Mouse (Mus musculus) liver, embryonic 11.5 days (tissue): ENCODE measurements around the gene Krt7. TPM values are rescaled to one million over a fixed set of nuclear protein-coding genes. Genes with fewer than 3 reads are reported as not detected.

Experiments
- ATAC-seq: fragments of 200-750 bp; cut with Nextera tagmentation; replicated peaks from 2 replicates; pipeline ENCODE4 v1.8.0; 2017; ENCODE audit warnings: moderate number of reproducible peaks, mild to moderate bottlenecking, moderate TSS enrichment, moderate library complexity; ENCODE audit not compliant: low FRiP score
- DNase-seq: peaks from one replicate; pipeline ENCODE4 v3.0.0-alpha.2; 2017; ENCODE audit warnings: low spot score
- H3K27ac ChIP-seq: fragments of 300-500 bp; sonication (generic); 2 replicates; pipeline ENCODE4 v1.5.1; 2014; ENCODE audit warnings: mild to moderate bottlenecking, low read depth, low read length, control low read depth
- H3K27me3 ChIP-seq: fragments of 300-500 bp; sonication (generic); replicated peaks from 2 replicates; pipeline ENCODE4 v1.6.1; 2014; ENCODE audit warnings: low read length, mixed read lengths; ENCODE audit not compliant: control insufficient read depth, insufficient read depth
- H3K36me3 ChIP-seq: fragments of 300-500 bp; sonication (generic); 2 replicates; pipeline ENCODE4 v1.6.1; 2014; ENCODE audit warnings: mild to moderate bottlenecking, low read length, moderate library complexity, mixed read lengths; ENCODE audit not compliant: control insufficient read depth, insufficient read depth
- H3K4me1 ChIP-seq: fragments of 300-500 bp; sonication (generic); replicated peaks from 2 replicates; pipeline ENCODE4 v1.6.1; 2014; ENCODE audit warnings: low read length, mixed read lengths; ENCODE audit not compliant: control insufficient read depth, insufficient read depth
- H3K4me2 ChIP-seq: fragments of 300-500 bp; sonication (generic); 2 replicates; pipeline ENCODE4 v1.6.1; 2014; ENCODE audit warnings: mild to moderate bottlenecking, control low read depth, moderate library complexity
- H3K4me3 ChIP-seq: fragments of 300-500 bp; sonication (generic); 2 replicates; pipeline ENCODE4 v1.5.1; 2014; ENCODE audit warnings: low read depth, low read length, control low read depth
- H3K9ac ChIP-seq: fragments of 300-500 bp; sonication (generic); 2 replicates; pipeline ENCODE4 v1.6.1; 2014; ENCODE audit warnings: low read depth, low read length, control low read depth
- H3K9me3 ChIP-seq: fragments of 300-500 bp; sonication (generic); 2 replicates; pipeline ENCODE4 v1.6.1; 2016; ENCODE audit warnings: low read length, inconsistent platforms, mixed read lengths; ENCODE audit not compliant: control insufficient read depth
- WGBS: fragments of 180-500 bp; shearing (Covaris S2); extraction: QIAGEN DNeasy Blood & Tissue Kit; methylation state at CpG from one replicate; pipeline ENCODE4 v1.1.7; 2014; 5-methylcytosine and 5-hydroxymethylcytosine counted together
- polyA plus RNA-seq: library from polyadenylated mRNA; unstranded; fragments of >200 nt; fragmentation: Nextera tagmentation; extraction: Ambion mirVana; gene quantifications from 2 replicates; pipeline ENCODE4 v1.2.1, GENCODE M21; 2014

Krt7 gene
- 13.3 and 13.9 TPM in 2 replicates for polyA plus RNA-seq

DNA sequence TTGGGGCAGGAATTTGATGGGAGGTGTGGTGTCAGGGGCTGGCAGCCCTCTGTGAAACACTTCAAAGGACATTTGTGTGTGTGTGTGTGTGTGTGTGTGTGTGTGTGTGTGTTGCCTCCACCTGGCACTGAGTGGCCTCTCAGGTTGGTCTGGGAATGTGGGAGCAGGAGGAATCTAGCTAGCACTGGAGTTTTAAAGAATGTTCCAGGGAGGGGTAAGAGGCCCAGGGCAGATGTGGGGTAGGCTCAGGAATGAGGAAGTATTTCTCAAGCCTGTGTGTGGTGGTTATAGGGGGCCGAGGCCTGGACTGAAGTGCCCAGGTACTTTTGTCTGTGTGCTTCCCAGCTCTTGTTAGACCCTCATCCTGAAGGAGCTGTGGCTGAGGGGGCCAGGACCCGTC is at the start of gene Krt7:
Gene Krt7 (plus strand): TSS at position 269 of the 400 bp plus-strand sequence.
- H3K27me3 ChIP-seq: peaks cover 27% of the 10 kb centered on the region
- H3K36me3 ChIP-seq: no peaks in the 10 kb centered on the region
- H3K4me1 ChIP-seq: peaks cover 2% of the 10 kb centered on the region; the same call in 1 of the 2 replicates
- no peak within 1 kb of the TSS for H3K4me2 ChIP-seq
- 30% methylated on average over 2 of the region's 2 CpGs for WGBS
- H3K4me3 ChIP-seq: no peak within 1 kb of the TSS
- H3K9ac ChIP-seq: no peak within 1 kb of the TSS
- DNase-seq: no peak
- H3K27ac ChIP-seq: no peak within 1 kb of the TSS
- H3K9me3 ChIP-seq: no peaks in the 10 kb centered on the region
- ATAC-seq: no peak

GRCm38 (mm10) chr15:101362393-101363010 is 48.3 kb upstream of the Krt7 start:
- DNase-seq: no peak
- H3K9ac ChIP-seq: no peak overlapping the region
- H3K4me1 ChIP-seq: no peaks in the 10 kb centered on the region
- H3K9me3 ChIP-seq: no peaks in the 10 kb centered on the region
- no peaks in the 10 kb centered on the region for H3K36me3 ChIP-seq
- H3K4me2 ChIP-seq: no peak overlapping the region
- ATAC-seq: no peak
- no peak overlapping the region for H3K4me3 ChIP-seq
- no peaks in the 10 kb centered on the region for H3K27me3 ChIP-seq
- 53% methylated on average over 4 of the region's 4 CpGs for WGBS
- no peak overlapping the region for H3K27ac ChIP-seq

- 62% methylated on average over 6 of the region's 6 CpGs for WGBS
- Histone ChIP-seq H3K9me3 (no peaks in the 10 kb centered on the region), H3K4me2 (no peak overlapping the region), H3K9ac (no peak overlapping the region), H3K27ac (no peak overlapping the region), H3K27me3 (no peaks in the 10 kb centered on the region), H3K4me3 (no peak overlapping the region), H3K36me3 (no peaks in the 10 kb centered on the region), H3K4me1 (no peaks in the 10 kb centered on the region)
- DNase-seq (no peak), ATAC-seq (no peak)
Observed at GRCm38 (mm10) chr15:101363933-101364332, 46.9 kb upstream of the Krt7 start.

DNA sequence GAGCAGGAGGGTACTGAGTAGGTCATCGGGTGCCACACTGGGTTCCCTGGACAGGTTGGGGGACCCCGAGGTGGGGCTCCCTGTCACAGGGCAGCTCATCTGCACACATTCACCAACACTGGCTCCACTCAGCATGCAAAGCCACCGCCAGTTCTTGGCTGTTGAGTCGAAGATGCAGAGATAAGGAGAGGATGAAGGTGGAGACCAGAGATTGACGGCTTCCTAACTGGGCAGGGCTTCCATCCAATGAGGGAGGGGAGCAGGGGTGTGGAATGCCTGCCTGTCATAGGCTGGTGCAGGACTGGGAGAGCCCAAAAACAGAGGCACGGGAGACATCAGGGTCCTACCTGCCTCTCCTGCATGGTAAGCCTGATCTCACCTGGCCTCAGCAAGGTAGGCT is 46.4 kb upstream of the Krt7 start:
- Histone ChIP-seq H3K4me3 (no peak overlapping the region), H3K4me2 (no peak overlapping the region), H3K36me3 (no peaks in the 10 kb centered on the region), H3K27ac (no peak overlapping the region), H3K9me3 (no peaks in the 10 kb centered on the region), H3K9ac (no peak overlapping the region), H3K4me1 (no peaks in the 10 kb centered on the region), H3K27me3 (no peaks in the 10 kb centered on the region)
- DNase-seq (no peak), ATAC-seq (no peak)
- 38% methylated on average over 6 of the region's 6 CpGs for WGBS

- H3K36me3 ChIP-seq: no peaks in the 10 kb centered on the region
- DNase-seq: no peak
- H3K9me3 ChIP-seq: no peaks in the 10 kb centered on the region
- no peaks in the 10 kb centered on the region for H3K27me3 ChIP-seq
- no peak overlapping the region for H3K27ac ChIP-seq
- no peak for ATAC-seq
- H3K4me1 ChIP-seq: no peaks in the 10 kb centered on the region
- H3K9ac ChIP-seq: no peak overlapping the region
- no peak overlapping the region for H3K4me3 ChIP-seq
- WGBS: 62% methylated on average over 7 of the region's 7 CpGs
- no peak overlapping the region for H3K4me2 ChIP-seq
Observed at GRCm38 (mm10) chr15:101364891-101365671, 45.8 kb upstream of the Krt7 start.

- DNase-seq (no peak), ATAC-seq (no peak)
- Histone ChIP-seq H3K4me1 (no peaks in the 10 kb centered on the region), H3K27me3 (no peaks in the 10 kb centered on the region), H3K9ac (no peak overlapping the region), H3K4me2 (no peak overlapping the region), H3K4me3 (no peak overlapping the region), H3K27ac (no peak overlapping the region), H3K9me3 (no peaks in the 10 kb centered on the region), H3K36me3 (no peaks in the 10 kb centered on the region)
- 68% methylated on average over 4 of the region's 4 CpGs for WGBS
Observed at GRCm38 (mm10) chr15:101365721-101366120, 45.1 kb upstream of the Krt7 start.

DNA sequence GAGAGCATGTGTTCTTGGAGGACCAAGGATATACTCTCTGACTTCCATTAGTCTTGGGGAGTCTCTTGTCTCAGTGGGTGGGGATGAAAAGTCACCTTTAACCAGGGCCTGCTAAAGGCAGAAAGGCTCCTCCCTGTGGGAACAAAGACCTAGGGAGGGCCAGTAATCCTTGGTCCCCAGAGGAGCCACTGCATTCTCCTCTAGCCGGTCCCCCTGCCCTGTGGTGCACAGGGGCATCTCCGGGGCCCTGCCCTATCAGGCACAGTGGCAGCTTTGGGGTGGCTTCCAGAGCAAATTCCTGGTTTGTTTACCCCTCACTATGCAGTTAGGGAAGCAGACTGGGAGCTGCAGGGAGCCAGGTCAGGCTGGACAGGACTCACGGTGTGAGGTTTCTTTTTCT is 44.4 kb upstream of the Krt7 start:
- no peaks in the 10 kb centered on the region for H3K4me1 ChIP-seq
- H3K9me3 ChIP-seq: no peaks in the 10 kb centered on the region
- no peak overlapping the region for H3K4me2 ChIP-seq
- H3K9ac ChIP-seq: no peak overlapping the region
- no peak overlapping the region for H3K27ac ChIP-seq
- H3K27me3 ChIP-seq: no peaks in the 10 kb centered on the region
- DNase-seq: no peak
- ATAC-seq: no peak
- no peaks in the 10 kb centered on the region for H3K36me3 ChIP-seq
- WGBS: 47% methylated on average over 3 of the region's 3 CpGs
- H3K4me3 ChIP-seq: no peak overlapping the region

- no peak overlapping the region for H3K9ac ChIP-seq
- no peaks in the 10 kb centered on the region for H3K4me1 ChIP-seq
Observed at GRCm38 (mm10) chr15:101366926-101367325, 43.9 kb upstream of the Krt7 start.

DNA sequence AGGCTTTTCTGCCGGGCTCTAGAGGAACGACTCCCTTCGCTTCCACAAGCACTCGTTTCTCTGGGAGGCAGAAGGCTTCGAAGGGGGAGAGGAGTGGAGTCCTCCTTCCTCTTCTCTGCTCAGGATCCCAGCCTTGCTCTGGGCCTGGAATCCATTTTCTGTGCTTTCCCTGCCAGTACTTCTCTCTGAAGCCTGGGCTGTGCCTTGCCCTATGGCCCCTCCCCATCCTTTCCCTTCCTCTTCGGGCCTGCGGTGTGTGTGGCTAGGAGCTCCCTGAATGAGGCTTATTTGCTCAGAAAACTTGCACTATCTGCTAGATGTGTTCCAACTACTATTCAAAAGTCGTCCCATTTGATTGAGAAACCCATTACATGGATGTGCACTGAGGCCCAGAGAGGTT is 43.3 kb upstream of the Krt7 start:
- no peaks in the 10 kb centered on the region for H3K27me3 ChIP-seq

More at GRCm38 (mm10) chr15:101366926-101367325, 43.9 kb upstream of the Krt7 start:
- DNase-seq (no peak), ATAC-seq (no peak)
- 67% methylated on average over 2 of the region's 2 CpGs for WGBS
- Histone ChIP-seq H3K4me3 (no peak overlapping the region), H3K27ac (no peak overlapping the region), H3K36me3 (no peaks in the 10 kb centered on the region), H3K27me3 (no peaks in the 10 kb centered on the region), H3K9me3 (no peaks in the 10 kb centered on the region), H3K4me2 (no peak overlapping the region)

More for the DNA sequence above, 43.3 kb upstream of the Krt7 start:
- Histone ChIP-seq H3K4me2 (no peak overlapping the region), H3K9me3 (no peaks in the 10 kb centered on the region), H3K4me1 (0 out of 2 replicates have a peak, but pooled peaks cover 3% of the 10 kb centered on the region), H3K36me3 (no peaks in the 10 kb centered on the region), H3K9ac (no peak overlapping the region), H3K27ac (no peak overlapping the region), H3K4me3 (no peak overlapping the region)
- no peak for DNase-seq
- ATAC-seq: no peak
- 72% methylated on average over 8 of the region's 8 CpGs for WGBS
